Mouse (Mus musculus): ENCODE results near the gene Tcf3. TPM values are rescaled to one million over a fixed set of nuclear protein-coding genes. Genes with fewer than 3 reads are reported as not detected.

The Tcf3 gene
- total and polyA plus RNA-seq, 2 experiments from 2014 or later, result 24.8 to 91.1 TPM

DNA sequence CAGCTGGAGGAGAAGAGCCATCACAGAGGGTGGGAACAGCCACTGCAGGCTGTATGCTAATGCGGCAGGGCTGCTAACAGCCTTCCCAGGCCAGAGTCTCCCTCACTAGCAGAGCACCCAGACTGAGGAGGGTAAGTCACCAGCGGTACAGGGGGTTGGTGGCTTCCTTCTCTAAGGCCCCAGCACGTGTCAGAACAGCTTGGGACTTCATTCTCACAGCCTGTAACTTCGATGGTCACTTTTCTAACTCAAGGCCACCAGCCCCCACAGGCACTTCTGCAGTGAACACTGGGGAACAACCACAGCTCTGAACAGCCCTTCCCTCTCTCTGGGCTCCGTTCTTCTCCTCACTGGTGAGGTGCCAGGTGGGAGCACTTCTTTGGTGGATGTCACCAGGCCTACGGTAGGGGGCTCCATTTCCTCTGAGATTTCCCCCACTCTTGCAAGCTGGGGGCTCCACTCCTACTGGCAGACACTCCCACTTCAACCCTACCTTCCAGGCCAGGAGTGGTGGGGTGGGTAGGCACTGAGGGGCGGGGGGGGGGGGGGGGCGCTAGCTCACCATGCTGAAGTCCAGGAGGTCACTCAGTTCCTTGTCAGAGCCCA is 3.0 kb downstream of the Tcf3 start:
- peaks cover 11% of the 10 kb centered on the region for H3K4me1 ChIP-seq (ENCODE audit: insufficient read depth, low read length)
- DNase-seq (ENCODE audit: low spot score) (no peak), ATAC-seq (ENCODE audit: low FRiP score) (no peak)
- H3K4me3 ChIP-seq (ENCODE audit: low read depth, low read length), result no peak overlapping the region
- peaks cover 37% of the 10 kb centered on the region for H3K36me3 ChIP-seq (ENCODE audit: insufficient read depth, low read length)
- no peaks in the 10 kb centered on the region for H3K9me3 ChIP-seq (ENCODE audit: low read length)
- H3K4me2 ChIP-seq (ENCODE audit: low read depth, low read length, poor library complexity, severe bottlenecking), result no peak overlapping the region
- no peak overlapping the region for H3K9ac ChIP-seq (replicated peaks; ENCODE audit: low read length, poor library complexity, severe bottlenecking)
- TF ChIP-seq CTCF (IDR thresholded peaks at IDR 0.05), result no peak
- no peaks in the 10 kb centered on the region for H3K27me3 ChIP-seq (ENCODE audit: insufficient read depth, low read length)
- 77% methylated on average over 8 of the region's 8 CpGs for WGBS
- no peak overlapping the region for H3K27ac ChIP-seq (ENCODE audit: low read depth, low read length)

DNA sequence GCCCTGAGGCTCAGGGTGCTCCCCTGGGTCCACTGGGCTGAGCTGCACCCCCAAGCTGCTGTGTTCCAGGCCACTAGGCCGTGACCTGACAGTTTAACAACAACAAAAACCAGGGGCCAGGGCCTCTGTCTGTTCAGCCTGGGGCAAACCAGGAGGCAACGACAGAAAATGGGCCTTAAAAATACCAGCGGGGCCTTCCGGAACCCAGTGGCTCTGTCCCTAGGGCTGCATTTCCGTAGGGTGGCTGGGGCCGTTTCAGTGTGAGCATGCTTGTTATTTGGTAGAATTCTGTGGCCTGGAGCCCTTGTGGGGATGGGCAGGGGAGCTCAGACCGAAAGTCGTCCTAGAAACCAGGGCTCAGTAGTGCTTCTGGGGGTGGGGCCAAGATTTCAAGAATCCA is 3.6 kb downstream of the Tcf3 start:
- ATAC-seq (ENCODE audit: low FRiP score) (no peak), DNase-seq (ENCODE audit: low spot score) (no peak)
- Histone ChIP-seq H3K36me3 (ENCODE audit: insufficient read depth, low read length) (peaks cover 43% of the 10 kb centered on the region), H3K9me3 (ENCODE audit: low read length) (no peaks in the 10 kb centered on the region), H3K27me3 (ENCODE audit: insufficient read depth, low read length) (no peaks in the 10 kb centered on the region), H3K4me2 (ENCODE audit: low read depth, low read length, poor library complexity, severe bottlenecking) (no peak overlapping the region), H3K4me1 (ENCODE audit: insufficient read depth, low read length) (peaks cover 11% of the 10 kb centered on the region), H3K27ac (ENCODE audit: low read depth, low read length) (no peak overlapping the region), H3K9ac (replicated peaks; ENCODE audit: low read length, poor library complexity, severe bottlenecking) (0 out of 2 replicates have a peak overlapping the region, but pooled peaks have one; percentile 4), H3K4me3 (ENCODE audit: low read depth, low read length) (no peak overlapping the region)
- 85% methylated on average over 8 of the region's 8 CpGs for WGBS
- no peak for TF ChIP-seq CTCF (IDR thresholded peaks at IDR 0.05)

DNA sequence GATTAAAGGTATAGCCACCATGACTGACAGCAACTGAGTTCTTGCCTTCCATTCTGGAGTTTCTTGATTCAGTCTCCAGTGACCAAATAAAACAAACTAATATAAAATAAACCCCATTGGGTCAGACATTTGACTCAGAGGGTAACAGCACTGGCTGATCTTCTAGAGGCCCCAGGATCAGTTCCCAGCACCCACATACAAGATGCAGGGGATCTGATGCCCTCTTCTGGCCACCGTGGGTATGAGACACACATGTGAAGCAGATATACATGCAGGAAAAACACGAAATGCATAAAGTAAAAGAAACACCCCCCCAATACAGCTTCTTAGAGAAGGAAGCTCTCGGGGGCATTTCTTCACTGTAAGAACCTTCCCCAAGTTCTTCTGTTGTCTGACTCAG is 8.4 kb downstream of the Tcf3 start:
- peak; percentile 34 for TF ChIP-seq CTCF (IDR thresholded peaks at IDR 0.05)
- no peak for ATAC-seq (ENCODE audit: low FRiP score)
- H3K4me2 ChIP-seq (ENCODE audit: low read depth, low read length, poor library complexity, severe bottlenecking), result no peak overlapping the region
- H3K36me3 ChIP-seq (ENCODE audit: insufficient read depth, low read length), result peaks cover 55% of the 10 kb centered on the region
- no peak overlapping the region for H3K4me3 ChIP-seq (ENCODE audit: low read depth, low read length)
- no peak overlapping the region for H3K9ac ChIP-seq (replicated peaks; ENCODE audit: low read length, poor library complexity, severe bottlenecking)
- H3K9me3 ChIP-seq (ENCODE audit: low read length), result no peaks in the 10 kb centered on the region
- 97% methylated on average over 3 of the region's 3 CpGs for WGBS
- no peak for DNase-seq (ENCODE audit: low spot score)
- no peak overlapping the region for H3K27ac ChIP-seq (ENCODE audit: low read depth, low read length)
- no peaks in the 10 kb centered on the region; the same call in 1 of the 2 replicates for H3K4me1 ChIP-seq (ENCODE audit: insufficient read depth, low read length)
- no peaks in the 10 kb centered on the region for H3K27me3 ChIP-seq (ENCODE audit: insufficient read depth, low read length)

DNA sequence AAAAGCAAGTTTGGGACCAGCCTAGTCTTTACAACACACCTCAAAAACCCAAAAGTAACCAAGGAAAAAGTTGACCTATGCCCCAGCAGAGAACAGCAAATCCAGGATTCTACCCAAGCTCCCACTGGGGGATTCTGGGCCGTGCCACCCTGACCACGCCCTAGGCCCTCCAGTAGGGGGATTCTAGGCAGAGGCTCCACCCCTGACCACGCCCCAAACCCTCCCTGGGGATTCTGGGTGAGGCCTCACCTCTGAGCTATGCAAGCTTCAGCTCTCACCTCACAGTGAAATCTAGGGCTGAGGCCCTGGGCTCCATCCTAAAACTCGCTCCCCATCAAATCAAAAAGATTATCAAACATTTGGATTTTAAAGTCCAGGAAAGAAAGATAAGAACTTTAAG is 9.9 kb downstream of the Tcf3 start:
- peaks cover 57% of the 10 kb centered on the region for H3K36me3 ChIP-seq (ENCODE audit: insufficient read depth, low read length)
- 50% methylated on average over 4 of the region's 4 CpGs for WGBS
- DNase-seq (ENCODE audit: low spot score), result no peak
- no peak overlapping the region for H3K4me2 ChIP-seq (ENCODE audit: low read depth, low read length, poor library complexity, severe bottlenecking)
- TF ChIP-seq CTCF (IDR thresholded peaks at IDR 0.05), result no peak
- H3K27ac ChIP-seq (ENCODE audit: low read depth, low read length), result no peak overlapping the region
- H3K27me3 ChIP-seq (ENCODE audit: insufficient read depth, low read length), result no peaks in the 10 kb centered on the region
- no peak overlapping the region for H3K4me3 ChIP-seq (ENCODE audit: low read depth, low read length)
- ATAC-seq (ENCODE audit: low FRiP score), result no peak
- no peaks in the 10 kb centered on the region for H3K9me3 ChIP-seq (ENCODE audit: low read length)
- H3K9ac ChIP-seq (replicated peaks; ENCODE audit: low read length, poor library complexity, severe bottlenecking), result no peak overlapping the region
- H3K4me1 ChIP-seq (ENCODE audit: insufficient read depth, low read length), result no peaks in the 10 kb centered on the region; the same call in 1 of the 2 replicates

DNA sequence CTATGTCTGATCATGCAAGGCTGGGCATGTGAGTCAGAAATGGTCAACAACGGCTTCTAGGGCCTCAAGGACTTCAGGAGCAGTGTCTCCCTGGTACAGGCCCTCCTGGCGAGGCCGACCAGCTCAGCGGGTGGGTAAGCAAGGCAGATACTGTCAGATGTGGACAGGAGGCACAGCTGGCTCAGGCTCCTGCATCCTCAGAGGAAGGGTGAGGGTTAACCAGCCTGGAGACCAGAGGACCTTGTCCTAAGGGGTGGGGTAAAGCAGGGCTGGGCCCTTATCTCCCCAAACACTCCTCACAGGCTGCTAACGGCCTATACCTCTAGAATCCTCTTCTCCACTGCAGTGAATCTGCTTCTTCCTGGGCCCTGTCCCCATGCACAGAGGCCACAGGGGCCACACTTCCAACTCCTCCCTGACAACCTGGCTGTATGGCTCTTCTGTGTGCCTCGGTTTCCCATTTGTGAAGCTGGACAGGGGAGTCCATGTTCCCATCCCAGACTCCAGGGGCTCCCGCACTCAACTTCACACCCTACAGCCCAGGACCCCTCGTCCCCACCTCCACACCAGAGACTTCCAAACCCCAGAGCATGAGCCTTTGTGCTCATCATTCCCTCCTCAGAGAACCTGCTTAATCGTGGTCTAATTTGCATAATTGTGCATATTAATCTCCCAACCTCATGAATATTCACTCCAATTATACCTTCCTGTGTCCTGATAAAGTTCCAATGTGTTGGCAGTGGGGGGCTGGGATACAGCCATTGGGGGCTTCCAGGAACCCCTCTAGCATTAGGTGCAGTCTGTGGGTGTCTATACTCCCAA is 11.6 kb downstream of the Tcf3 start:
- TF ChIP-seq CTCF (IDR thresholded peaks at IDR 0.05), result no peak
- no peak overlapping the region for H3K9ac ChIP-seq (replicated peaks; ENCODE audit: low read length, poor library complexity, severe bottlenecking)
- H3K4me2 ChIP-seq (ENCODE audit: low read depth, low read length, poor library complexity, severe bottlenecking), result no peak overlapping the region
- H3K27ac ChIP-seq (ENCODE audit: low read depth, low read length), result peak overlapping the region; percentile 19
- no peaks in the 10 kb centered on the region for H3K9me3 ChIP-seq (ENCODE audit: low read length)
- H3K4me1 ChIP-seq (ENCODE audit: insufficient read depth, low read length), result no peaks in the 10 kb centered on the region; the same call in 1 of the 2 replicates
- H3K36me3 ChIP-seq (ENCODE audit: insufficient read depth, low read length), result peaks cover 59% of the 10 kb centered on the region
- no peaks in the 10 kb centered on the region for H3K27me3 ChIP-seq (ENCODE audit: insufficient read depth, low read length)
- WGBS, result 76% methylated on average over 9 of the region's 9 CpGs
- no peak overlapping the region for H3K4me3 ChIP-seq (ENCODE audit: low read depth, low read length)
- no peak for DNase-seq (ENCODE audit: low spot score)
- ATAC-seq (ENCODE audit: low FRiP score), result no peak

GRCm38 (mm10) chr10:80421208-80421607 is 12.2 kb downstream of the Tcf3 start:
- ATAC-seq (ENCODE audit: low FRiP score) (no peak), DNase-seq (ENCODE audit: low spot score) (no peak)
- WGBS, result 95% methylated on average over 8 of the region's 8 CpGs
- Histone ChIP-seq H3K4me3 (ENCODE audit: low read depth, low read length) (no peak overlapping the region), H3K9me3 (ENCODE audit: low read length) (no peaks in the 10 kb centered on the region), H3K9ac (replicated peaks; ENCODE audit: low read length, poor library complexity, severe bottlenecking) (no peak overlapping the region), H3K27ac (ENCODE audit: low read depth, low read length) (no peak overlapping the region), H3K36me3 (ENCODE audit: insufficient read depth, low read length) (peaks cover 59% of the 10 kb centered on the region), H3K4me1 (ENCODE audit: insufficient read depth, low read length) (no peaks in the 10 kb centered on the region; the same call in 1 of the 2 replicates), H3K4me2 (ENCODE audit: low read depth, low read length, poor library complexity, severe bottlenecking) (no peak overlapping the region), H3K27me3 (ENCODE audit: insufficient read depth, low read length) (no peaks in the 10 kb centered on the region)
- no peak for TF ChIP-seq CTCF (IDR thresholded peaks at IDR 0.05)

Measured in midbrain, postnatal 0 days (tissue).